Mouse (Mus musculus) embryonic fibroblast, embryonic 13.5 days (primary cell): ENCODE measurements at regions not wholly inside any gene's neighbourhood (a gene's known extent, or its start where the extent isn't known, plus 50 kb on each side); places are given as distances from the start of the nearest gene placed in this dataset.

ENCODE experiments used
- CTCF ChIP-seq: IDR thresholded peaks from 2 replicates; pipeline ENCODE4 v1.5.1; 2011; ENCODE audit warnings: mild to moderate bottlenecking, control low read depth, low read length, moderate library complexity, borderline replicate concordance; ENCODE audit not compliant: insufficient read depth
- POLR2A ChIP-seq: IDR thresholded peaks from 2 replicates; pipeline ENCODE4 v1.6.1; 2011; ENCODE audit warnings: low read depth, mild to moderate bottlenecking, control low read depth, low read length, moderate library complexity

DNA sequence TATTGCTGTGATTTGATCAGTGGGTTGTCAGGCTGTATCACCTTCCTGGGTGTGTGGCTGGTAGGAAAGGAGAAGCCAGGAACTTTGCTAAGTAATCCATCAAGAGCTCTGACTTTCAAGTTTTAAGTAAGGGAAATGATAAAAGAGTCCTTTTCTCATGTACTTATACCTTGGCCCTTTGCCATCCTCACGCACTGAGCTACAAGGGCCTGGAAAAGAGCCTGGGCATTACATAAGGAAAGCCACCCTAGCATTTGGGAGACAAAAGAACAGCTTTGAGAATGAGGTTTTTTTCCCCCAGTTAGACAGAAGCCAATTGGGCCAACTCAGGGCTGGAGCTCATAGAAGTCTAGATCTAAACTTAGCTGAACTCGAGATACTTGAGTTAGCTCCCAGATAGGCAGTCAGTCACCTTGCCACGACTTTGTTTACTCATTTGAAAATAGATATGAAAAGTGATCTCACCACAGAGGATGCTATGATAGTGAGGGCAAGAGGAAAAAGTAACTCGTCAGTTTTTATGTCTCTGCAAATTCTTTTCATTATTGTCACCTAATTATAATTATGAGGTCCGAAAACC is 457.4 kb upstream of the Mpdz start:
- TF ChIP-seq CTCF (no peak), POLR2A (no peak)
